Mouse (Mus musculus): ENCODE results near the gene Ankrd11. TPM values are rescaled to one million over a fixed set of nuclear protein-coding genes. Genes with fewer than 3 reads are reported as not detected.

The Ankrd11 gene
- polyA plus RNA-seq, 1 experiment from 2014 or later, result 34.4 TPM

- 87% methylated on average over 2 of the region's 2 CpGs for WGBS
- H3K9me3 ChIP-seq, result no peaks in the 10 kb centered on the region
- peaks cover 20% of the 10 kb centered on the region for H3K4me1 ChIP-seq (replicated peaks)
These were observed 21.2 kb downstream of the Ankrd11 start for GRCm38 (mm10) chr8:123020859-123021258.

GRCm38 (mm10) chr8:123020084-123020483, 22.0 kb downstream of the Ankrd11 start:
- no peak for ATAC-seq
- no peaks in the 10 kb centered on the region for H3K27me3 ChIP-seq
- no peak overlapping the region for H3K9ac ChIP-seq (replicated peaks)
- peaks cover 20% of the 10 kb centered on the region for H3K4me1 ChIP-seq (replicated peaks)
- WGBS, result 85% methylated on average over 2 of the region's 2 CpGs
- H3K27ac ChIP-seq, result no peak overlapping the region
- H3K4me3 ChIP-seq (replicated peaks), result no peak overlapping the region
- H3K9me3 ChIP-seq, result no peaks in the 10 kb centered on the region
- no peak overlapping the region for H3K4me2 ChIP-seq (replicated peaks)
- H3K36me3 ChIP-seq, result no peaks in the 10 kb centered on the region

More at GRCm38 (mm10) chr8:123020859-123021258, 21.2 kb downstream of the Ankrd11 start:
- no peak overlapping the region for H3K27ac ChIP-seq
- H3K36me3 ChIP-seq, result no peaks in the 10 kb centered on the region
- no peak for ATAC-seq
- H3K4me2 ChIP-seq (replicated peaks), result no peak overlapping the region
- no peak overlapping the region for H3K4me3 ChIP-seq (replicated peaks)
- no peak overlapping the region for H3K9ac ChIP-seq (replicated peaks)
- H3K27me3 ChIP-seq, result no peaks in the 10 kb centered on the region

DNA sequence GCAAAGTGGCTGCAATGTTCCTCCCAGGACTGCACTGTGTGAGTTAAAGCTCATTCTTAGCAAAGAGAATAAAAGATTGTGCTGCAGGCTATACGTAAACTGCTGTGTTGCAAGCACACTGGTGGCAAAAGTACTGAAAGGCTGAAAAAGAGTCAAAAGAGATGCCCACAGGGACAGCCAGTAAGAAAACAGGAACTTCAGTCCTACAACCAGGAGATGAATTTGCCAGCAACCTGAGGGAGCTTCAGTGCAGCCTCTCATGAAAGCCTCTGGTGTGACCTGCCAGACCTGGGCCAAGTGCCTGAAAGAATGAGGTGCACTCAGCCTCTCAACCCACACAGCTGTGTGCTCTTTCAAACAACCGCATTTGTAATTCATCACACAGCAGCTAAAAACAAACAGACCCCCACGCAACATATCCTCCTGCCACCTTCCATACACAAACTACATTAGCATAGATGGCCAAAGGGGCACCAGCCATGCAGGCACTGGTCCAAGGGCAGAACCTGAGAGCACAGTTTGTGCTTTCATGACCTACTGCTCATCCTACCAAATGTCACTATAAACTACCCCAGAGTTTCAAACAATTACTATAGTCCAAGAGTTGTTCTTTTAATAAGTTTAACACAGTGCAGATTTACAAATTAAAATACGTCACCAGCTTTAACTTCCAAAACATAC, 23.5 kb downstream of the Ankrd11 start:
- H3K4me2 ChIP-seq (replicated peaks), result no peak overlapping the region
- no peaks in the 10 kb centered on the region for H3K9me3 ChIP-seq
- H3K9ac ChIP-seq (replicated peaks), result no peak overlapping the region
- peak overlapping the region; percentile 2; the same call in 1 of the 2 replicates for H3K27ac ChIP-seq
- H3K27me3 ChIP-seq, result no peaks in the 10 kb centered on the region
- 77% methylated on average over 4 of the region's 4 CpGs for WGBS
- H3K4me1 ChIP-seq (replicated peaks), result peaks cover 20% of the 10 kb centered on the region
- no peak overlapping the region for H3K4me3 ChIP-seq (replicated peaks)
- no peak for ATAC-seq
- no peaks in the 10 kb centered on the region for H3K36me3 ChIP-seq

GRCm38 (mm10) chr8:123017143-123017542, 24.9 kb downstream of the Ankrd11 start:
- no peaks in the 10 kb centered on the region for H3K36me3 ChIP-seq
- no peaks in the 10 kb centered on the region for H3K9me3 ChIP-seq
- H3K4me1 ChIP-seq (replicated peaks), result peaks cover 20% of the 10 kb centered on the region
- no peak overlapping the region for H3K4me3 ChIP-seq (replicated peaks)
- H3K27ac ChIP-seq, result no peak overlapping the region
- H3K9ac ChIP-seq (replicated peaks), result no peak overlapping the region
- no peak overlapping the region for H3K4me2 ChIP-seq (replicated peaks)
- H3K27me3 ChIP-seq, result no peaks in the 10 kb centered on the region
- 96% methylated on average over 4 of the region's 4 CpGs for WGBS
- ATAC-seq, result no peak

DNA sequence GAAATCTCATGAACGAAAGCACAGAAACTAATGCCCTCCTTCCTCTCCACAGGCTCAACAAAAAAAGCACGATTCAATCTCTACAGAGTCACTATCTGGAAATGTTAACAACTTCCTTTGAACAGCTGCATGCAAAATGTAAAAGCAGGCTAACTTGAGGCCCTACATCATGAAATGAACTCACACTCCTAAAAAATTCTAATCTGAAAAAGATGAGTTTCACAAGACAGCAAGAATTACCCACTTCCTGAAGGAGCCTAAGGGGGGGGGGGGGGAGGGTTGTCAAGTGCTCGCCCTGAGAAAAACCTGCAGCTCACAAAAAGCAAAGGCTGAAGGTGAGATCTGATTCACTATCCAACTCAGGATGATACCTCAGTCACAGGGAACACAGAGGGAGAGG, 27.0 kb downstream of the Ankrd11 start:
- ATAC-seq, result no peak
- Histone ChIP-seq H3K4me2 (replicated peaks) (no peak overlapping the region), H3K9me3 (no peaks in the 10 kb centered on the region), H3K27me3 (no peaks in the 10 kb centered on the region), H3K4me3 (replicated peaks) (no peak overlapping the region), H3K27ac (no peak overlapping the region), H3K9ac (replicated peaks) (no peak overlapping the region), H3K36me3 (no peaks in the 10 kb centered on the region), H3K4me1 (replicated peaks) (peaks cover 19% of the 10 kb centered on the region)
- WGBS, result 88% methylated on average over 3 of the region's 3 CpGs

GRCm38 (mm10) chr8:123014429-123014828, 27.6 kb downstream of the Ankrd11 start:
- H3K4me2 ChIP-seq (replicated peaks), result no peak overlapping the region
- no peaks in the 10 kb centered on the region for H3K36me3 ChIP-seq
- H3K4me3 ChIP-seq (replicated peaks), result no peak overlapping the region
- H3K27me3 ChIP-seq, result no peaks in the 10 kb centered on the region
- H3K4me1 ChIP-seq (replicated peaks), result peaks cover 17% of the 10 kb centered on the region
- no peak overlapping the region for H3K27ac ChIP-seq
- H3K9ac ChIP-seq (replicated peaks), result no peak overlapping the region
- WGBS, result 88% methylated on average over 7 of the region's 7 CpGs
- ATAC-seq, result no peak
- H3K9me3 ChIP-seq, result no peaks in the 10 kb centered on the region

GRCm38 (mm10) chr8:123011321-123011720, 30.8 kb downstream of the Ankrd11 start:
- Histone ChIP-seq H3K4me3 (replicated peaks) (no peak overlapping the region), H3K9ac (replicated peaks) (no peak overlapping the region), H3K36me3 (no peaks in the 10 kb centered on the region), H3K4me2 (replicated peaks) (no peak overlapping the region), H3K27ac (no peak overlapping the region), H3K27me3 (no peaks in the 10 kb centered on the region), H3K9me3 (no peaks in the 10 kb centered on the region), H3K4me1 (replicated peaks) (no peaks in the 10 kb centered on the region; the same call in 1 of the 2 replicates)
- no peak for ATAC-seq

DNA sequence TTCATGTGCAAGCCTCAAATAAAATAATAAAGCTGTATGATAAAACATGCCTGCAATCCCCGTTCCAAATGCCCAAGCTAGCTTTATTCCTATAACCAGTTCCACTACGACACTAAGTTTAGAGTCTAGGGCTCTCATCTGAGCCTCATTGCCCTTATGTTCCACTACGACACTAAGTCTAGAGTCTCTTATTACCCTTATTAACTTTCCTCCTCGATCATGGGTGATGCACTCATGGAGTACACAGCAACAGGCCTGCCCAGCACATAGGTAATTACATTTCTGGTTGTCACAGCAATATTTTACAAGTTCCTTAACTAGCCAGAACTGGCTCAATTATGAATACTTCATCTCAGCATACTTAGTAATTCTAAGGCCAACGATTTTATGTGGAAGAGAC, 36.3 kb downstream of the Ankrd11 start:
- Histone ChIP-seq H3K9ac (replicated peaks) (no peak overlapping the region), H3K36me3 (no peaks in the 10 kb centered on the region), H3K27ac (no peak overlapping the region), H3K4me1 (replicated peaks) (peaks cover 23% of the 10 kb centered on the region), H3K4me3 (replicated peaks) (no peak overlapping the region), H3K4me2 (replicated peaks) (no peak overlapping the region), H3K9me3 (no peaks in the 10 kb centered on the region), H3K27me3 (no peaks in the 10 kb centered on the region)
- 89% methylated on average over 5 of the region's 5 CpGs for WGBS
- no peak for ATAC-seq

- H3K27ac ChIP-seq, result no peak overlapping the region
- no peak overlapping the region for H3K4me3 ChIP-seq (replicated peaks)
- no peak overlapping the region for H3K9ac ChIP-seq (replicated peaks)
- no peak overlapping the region for H3K4me2 ChIP-seq (replicated peaks)
- H3K9me3 ChIP-seq, result no peaks in the 10 kb centered on the region
- no peaks in the 10 kb centered on the region for H3K27me3 ChIP-seq
- WGBS, result 75% methylated on average over 3 of the region's 3 CpGs
- ATAC-seq, result no peak
- no peaks in the 10 kb centered on the region for H3K36me3 ChIP-seq
- peaks cover 23% of the 10 kb centered on the region for H3K4me1 ChIP-seq (replicated peaks)
These were observed 36.7 kb downstream of the Ankrd11 start for GRCm38 (mm10) chr8:123005328-123005727.

DNA sequence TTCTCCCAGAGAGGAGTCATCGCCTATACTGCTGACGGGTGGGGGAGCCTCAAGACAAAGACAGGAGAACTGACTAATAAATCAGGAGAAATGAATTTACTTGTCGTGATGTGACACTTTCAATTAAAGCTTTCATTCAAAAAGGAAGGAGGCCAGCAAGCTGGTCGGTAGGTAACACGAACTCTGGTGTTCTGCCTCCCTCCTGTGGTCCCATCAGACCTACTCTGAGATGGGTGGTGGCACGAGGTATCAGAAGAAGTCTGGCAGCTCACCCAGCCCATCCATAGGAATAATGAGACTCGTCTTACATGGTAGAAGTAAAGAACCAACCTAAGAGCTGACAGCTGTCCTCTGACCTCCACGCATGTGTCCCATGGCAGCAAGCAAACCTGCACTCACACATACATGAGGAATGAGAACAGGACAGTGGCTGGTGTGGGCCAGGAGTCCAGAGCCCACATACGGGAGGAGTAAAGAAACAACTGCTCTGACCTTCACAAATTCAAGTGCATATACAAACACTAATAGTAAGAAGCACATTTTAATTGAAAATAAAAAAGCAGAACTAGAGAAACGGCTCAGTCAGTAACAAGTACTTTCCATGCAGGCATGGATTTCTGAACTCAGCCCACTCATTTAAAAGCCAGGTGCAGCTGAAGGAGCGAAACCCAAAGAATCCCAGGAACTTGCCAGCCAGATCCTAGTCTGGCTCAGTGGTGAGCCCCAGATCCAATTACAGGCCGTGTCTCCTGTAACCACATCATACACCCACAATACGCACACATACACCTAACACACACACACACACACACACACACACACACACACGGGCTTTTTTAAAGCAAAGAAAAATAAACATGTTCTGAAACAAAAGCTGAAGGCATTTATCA, 37.8 kb downstream of the Ankrd11 start:
- Histone ChIP-seq H3K4me1 (replicated peaks) (peaks cover 23% of the 10 kb centered on the region), H3K9me3 (no peaks in the 10 kb centered on the region), H3K4me3 (replicated peaks) (no peak overlapping the region), H3K27me3 (no peaks in the 10 kb centered on the region), H3K27ac (0 out of 2 replicates have a peak overlapping the region, but pooled peaks have one; percentile 12), H3K9ac (replicated peaks) (no peak overlapping the region), H3K4me2 (replicated peaks) (no peak overlapping the region), H3K36me3 (no peaks in the 10 kb centered on the region)
- ATAC-seq, result no peak
- WGBS, result 81% methylated on average over 14 of the region's 14 CpGs

GRCm38 (mm10) chr8:123000311-123000710, 41.8 kb downstream of the Ankrd11 start:
- H3K9ac ChIP-seq (replicated peaks), result no peak overlapping the region
- 91% methylated on average over 2 of the region's 2 CpGs for WGBS
- no peaks in the 10 kb centered on the region for H3K9me3 ChIP-seq
- H3K4me1 ChIP-seq (replicated peaks), result peaks cover 23% of the 10 kb centered on the region
- ATAC-seq, result no peak
- no peak overlapping the region for H3K4me2 ChIP-seq (replicated peaks)
- no peak overlapping the region for H3K27ac ChIP-seq
- no peaks in the 10 kb centered on the region for H3K36me3 ChIP-seq
- no peaks in the 10 kb centered on the region for H3K27me3 ChIP-seq
- no peak overlapping the region for H3K4me3 ChIP-seq (replicated peaks)

GRCm38 (mm10) chr8:122997963-122998362, 44.1 kb downstream of the Ankrd11 start:
- Histone ChIP-seq H3K27me3 (no peaks in the 10 kb centered on the region), H3K9ac (replicated peaks) (no peak overlapping the region), H3K4me2 (replicated peaks) (no peak overlapping the region), H3K36me3 (no peaks in the 10 kb centered on the region), H3K4me3 (replicated peaks) (no peak overlapping the region), H3K4me1 (replicated peaks) (peaks cover 26% of the 10 kb centered on the region), H3K9me3 (no peaks in the 10 kb centered on the region), H3K27ac (no peak overlapping the region)
- ATAC-seq, result no peak
- 76% methylated on average over 4 of the region's 4 CpGs for WGBS

Data from midbrain, embryonic 13.5 days (tissue).